Mouse (Mus musculus): ENCODE results near the gene Tnnc2. TPM values are rescaled to one million over a fixed set of nuclear protein-coding genes. Genes with fewer than 3 reads are reported as not detected.
"Not testable (repeated sequence)": the region's sequence is repeated elsewhere in the genome, so short reads cannot be mapped to it uniquely, and the experiment has no call there.

Tnnc2 gene
- polyA plus RNA-seq, 1 experiment from 2014 or later: not detected

DNA sequence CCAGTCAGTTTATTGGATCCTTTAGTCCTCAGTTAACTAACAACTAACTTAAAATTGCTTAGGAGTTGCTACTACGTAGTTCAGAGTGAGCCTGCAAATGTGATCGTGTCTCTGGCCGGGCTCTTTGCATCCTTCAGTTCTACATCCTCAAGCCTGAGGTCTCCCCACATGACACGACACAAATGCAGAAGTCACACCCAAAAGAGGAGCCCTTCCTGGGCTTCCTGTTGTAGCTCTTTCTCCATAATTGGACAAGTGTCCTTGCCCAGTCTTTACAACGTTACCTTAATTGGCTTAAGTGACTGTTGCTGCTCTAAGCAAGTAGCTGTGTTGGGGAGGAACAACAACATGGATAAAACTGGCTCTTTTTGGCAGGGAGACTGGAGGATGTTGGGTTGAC is 35.6 kb upstream of the Tnnc2 start:
- Histone ChIP-seq H3K4me1 (peaks cover 12% of the 10 kb centered on the region), H3K27ac (replicated peaks) (no peak overlapping the region), H3K9me3 (no peaks in the 10 kb centered on the region), H3K4me3 (no peak overlapping the region), H3K27me3 (replicated peaks; ENCODE audit: low read depth, poor library complexity, severe bottlenecking) (no peaks in the 10 kb centered on the region), H3K36me3 (replicated peaks) (peaks cover 12% of the 10 kb centered on the region)
- WGBS: 87% methylated on average over 5 of the region's 5 CpGs
- no peak for DNase-seq (ENCODE audit: low spot score)

DNA sequence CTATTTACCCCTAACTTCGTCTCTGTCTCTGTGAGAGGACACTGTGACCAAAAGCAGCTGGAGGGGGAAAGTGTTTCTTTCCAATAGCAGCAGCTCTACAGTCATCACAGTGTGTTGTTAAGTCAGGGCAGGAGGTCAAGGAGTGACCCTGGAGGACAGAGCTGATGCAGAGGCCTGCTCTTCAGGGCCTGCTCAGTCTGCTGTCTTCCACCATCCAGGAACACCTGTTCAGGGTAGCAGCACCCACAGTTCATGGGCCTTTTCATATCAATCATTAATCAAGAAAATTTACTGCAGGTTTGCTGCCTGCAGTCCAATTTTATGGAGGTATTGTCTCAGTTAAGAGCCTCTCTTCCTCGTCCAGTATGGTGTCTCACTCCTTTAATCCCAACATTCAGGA is 33.8 kb upstream of the Tnnc2 start:
- Histone ChIP-seq H3K9me3 (no peaks in the 10 kb centered on the region), H3K4me1 (peaks cover 12% of the 10 kb centered on the region), H3K4me3 (no peak overlapping the region), H3K27me3 (replicated peaks; ENCODE audit: low read depth, poor library complexity, severe bottlenecking) (no peaks in the 10 kb centered on the region), H3K36me3 (replicated peaks) (peaks cover 17% of the 10 kb centered on the region), H3K27ac (replicated peaks) (no peak overlapping the region)
- no peak for DNase-seq (ENCODE audit: low spot score)
- WGBS: 53% methylated on average over 2 of the region's 2 CpGs

GRCm38 (mm10) chr2:164806614-164807013 is 26.8 kb upstream of the Tnnc2 start:
- H3K36me3 ChIP-seq (replicated peaks): peaks cover 27% of the 10 kb centered on the region
- no peak overlapping the region for H3K4me3 ChIP-seq
- WGBS: 75% methylated on average over 7 of the region's 7 CpGs
- DNase-seq (ENCODE audit: low spot score): no peak
- no peaks in the 10 kb centered on the region for H3K27me3 ChIP-seq (replicated peaks; ENCODE audit: low read depth, poor library complexity, severe bottlenecking)
- H3K9me3 ChIP-seq: no peaks in the 10 kb centered on the region
- H3K4me1 ChIP-seq: peaks cover 24% of the 10 kb centered on the region
- H3K27ac ChIP-seq (replicated peaks): no peak overlapping the region

GRCm38 (mm10) chr2:164805332-164805718 is 25.6 kb upstream of the Tnnc2 start:
- WGBS: 2% methylated on average over 21 of the region's 21 CpGs
- no peak for DNase-seq (ENCODE audit: low spot score)
- Histone ChIP-seq H3K27ac (replicated peaks) (peak overlapping the region; percentile 93), H3K4me3 (peak overlapping the region; percentile 90), H3K9me3 (no peaks in the 10 kb centered on the region), H3K4me1 (peaks cover 24% of the 10 kb centered on the region), H3K27me3 (replicated peaks; ENCODE audit: low read depth, poor library complexity, severe bottlenecking) (no peaks in the 10 kb centered on the region), H3K36me3 (replicated peaks) (peaks cover 40% of the 10 kb centered on the region)

- H3K4me1 ChIP-seq: peaks cover 24% of the 10 kb centered on the region
- H3K36me3 ChIP-seq (replicated peaks): peaks cover 46% of the 10 kb centered on the region
- H3K27ac ChIP-seq (replicated peaks): peak within 1 kb of the TSS; percentile 93
- DNase-seq (ENCODE audit: low spot score): peak; percentile 95
- peak within 1 kb of the TSS; percentile 90 for H3K4me3 ChIP-seq
- under 1% methylated on average over 47 of the region's 47 CpGs for WGBS
- no peaks in the 10 kb centered on the region for H3K9me3 ChIP-seq
- no peaks in the 10 kb centered on the region for H3K27me3 ChIP-seq (replicated peaks; ENCODE audit: low read depth, poor library complexity, severe bottlenecking)
These were observed 25.0 kb upstream of the Tnnc2 start, which contains the start of the genes Acot8 and Zswim3 for GRCm38 (mm10) chr2:164804533-164805331. Gene Acot8, minus strand, starts transcription at chr2:164804882. Gene Zswim3, plus strand, starts transcription at chr2:164805098.

- Histone ChIP-seq H3K36me3 (replicated peaks) (peaks cover 46% of the 10 kb centered on the region), H3K27me3 (replicated peaks; ENCODE audit: low read depth, poor library complexity, severe bottlenecking) (no peaks in the 10 kb centered on the region), H3K9me3 (no peaks in the 10 kb centered on the region), H3K4me1 (peaks cover 24% of the 10 kb centered on the region), H3K4me3 (peak overlapping the region; percentile 90), H3K27ac (replicated peaks) (peak overlapping the region; percentile 93; the same call in 1 of the 2 replicates)
- no peak for DNase-seq (ENCODE audit: low spot score)
- 63% methylated on average over 1 of the region's 1 CpGs for WGBS
These were observed 24.1 kb upstream of the Tnnc2 start for GRCm38 (mm10) chr2:164803921-164804313.

DNA sequence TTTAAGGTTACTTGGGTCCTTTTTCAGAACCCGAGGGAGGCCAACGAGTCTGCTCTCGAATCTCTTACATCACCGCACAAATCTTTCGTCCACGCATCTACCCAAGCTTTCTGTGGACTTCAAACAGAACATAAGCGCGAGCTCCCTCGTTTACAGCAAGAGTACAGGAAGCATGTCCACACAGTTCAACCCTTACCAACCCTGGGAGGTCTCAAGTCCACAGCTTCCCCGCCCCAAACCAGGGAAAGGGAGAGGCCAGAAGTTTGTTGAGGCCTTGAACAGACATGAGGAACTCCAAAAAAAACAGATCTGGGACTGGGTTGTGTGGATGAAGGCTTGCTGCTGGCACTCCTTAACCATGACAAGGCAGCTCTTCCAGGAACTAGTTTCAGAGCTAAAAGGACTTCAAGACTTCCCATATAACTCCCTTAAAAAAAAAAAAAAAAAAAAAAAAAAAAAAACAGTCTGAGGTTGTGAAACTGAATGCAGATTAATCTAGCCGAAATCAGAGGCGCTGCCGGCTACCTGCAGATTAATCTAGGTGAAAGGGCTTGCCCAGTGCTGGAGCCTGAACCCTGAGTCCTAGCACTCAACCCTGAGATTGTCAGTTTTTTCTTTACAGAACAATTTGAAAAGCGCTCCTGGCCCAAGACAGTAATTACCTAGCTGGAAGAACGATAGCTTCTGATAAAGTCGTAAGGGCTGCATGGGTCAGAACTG is 23.6 kb upstream of the Tnnc2 start:
- no peaks in the 10 kb centered on the region for H3K27me3 ChIP-seq (replicated peaks; ENCODE audit: low read depth, poor library complexity, severe bottlenecking)
- peaks cover 24% of the 10 kb centered on the region for H3K4me1 ChIP-seq
- H3K9me3 ChIP-seq: no peaks in the 10 kb centered on the region
- peaks cover 46% of the 10 kb centered on the region for H3K36me3 ChIP-seq (replicated peaks)
- peak overlapping the region; percentile 90 for H3K4me3 ChIP-seq
- DNase-seq (ENCODE audit: low spot score): no peak
- WGBS: 91% methylated on average over 16 of the region's 16 CpGs
- H3K27ac ChIP-seq (replicated peaks): no peak overlapping the region

- no peak for DNase-seq (ENCODE audit: low spot score)
- H3K27ac ChIP-seq (replicated peaks): no peak overlapping the region
- WGBS: 90% methylated on average over 13 of the region's 13 CpGs
- H3K4me1 ChIP-seq: peaks cover 13% of the 10 kb centered on the region
- H3K36me3 ChIP-seq (replicated peaks): peaks cover 73% of the 10 kb centered on the region
- H3K27me3 ChIP-seq (replicated peaks; ENCODE audit: low read depth, poor library complexity, severe bottlenecking): no peaks in the 10 kb centered on the region
- no peak overlapping the region for H3K4me3 ChIP-seq
- no peaks in the 10 kb centered on the region for H3K9me3 ChIP-seq
These were observed 20.7 kb upstream of the Tnnc2 start for GRCm38 (mm10) chr2:164800252-164801004.

DNA sequence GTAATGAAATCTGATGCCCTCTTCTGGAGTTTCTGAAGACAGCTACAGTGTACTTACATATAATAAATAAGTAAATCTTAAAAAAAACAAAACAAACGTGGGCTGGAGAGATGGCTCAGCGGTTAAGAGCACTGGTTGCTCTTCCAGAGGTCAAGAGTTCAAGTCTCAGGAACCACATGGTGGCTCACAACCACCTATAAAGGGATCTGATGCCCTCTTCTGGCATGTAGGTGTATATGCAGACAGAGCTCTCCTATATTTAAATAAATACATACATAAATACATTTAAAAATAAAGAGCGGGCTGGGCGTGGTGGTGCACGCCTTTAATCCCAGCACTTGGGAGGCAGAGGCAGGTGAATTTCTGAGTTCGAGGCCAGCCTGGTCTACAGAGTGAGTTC is 18.8 kb upstream of the Tnnc2 start:
- H3K4me3 ChIP-seq: not testable (repeated sequence)

DNA sequence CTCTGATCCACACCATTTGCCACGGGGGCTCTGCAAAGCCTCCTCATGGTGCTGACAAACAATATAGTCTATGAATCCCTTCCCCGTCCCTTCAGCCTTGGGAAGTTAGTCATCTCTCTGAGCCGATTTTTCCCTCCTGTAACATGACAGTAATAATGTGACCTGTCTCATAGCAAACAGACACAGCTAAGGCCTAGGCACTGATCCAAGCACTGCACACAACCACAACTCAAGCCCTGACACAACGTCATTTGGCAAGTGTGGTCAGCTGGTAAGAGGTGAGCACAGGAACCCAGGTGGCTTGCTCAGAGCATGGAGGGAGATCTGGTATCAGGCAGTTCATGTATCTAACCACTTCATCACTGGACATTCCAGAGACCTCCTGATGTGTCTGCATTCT is 16.1 kb upstream of the Tnnc2 start:
- DNase-seq (ENCODE audit: low spot score): no peak
- Histone ChIP-seq H3K4me1 (no peaks in the 10 kb centered on the region), H3K9me3 (no peaks in the 10 kb centered on the region), H3K27ac (replicated peaks) (no peak overlapping the region), H3K4me3 (no peak overlapping the region), H3K36me3 (replicated peaks) (peaks cover 90% of the 10 kb centered on the region), H3K27me3 (replicated peaks; ENCODE audit: low read depth, poor library complexity, severe bottlenecking) (no peaks in the 10 kb centered on the region)
- WGBS: 89% methylated on average over 4 of the region's 4 CpGs

More for the DNA sequence above, 18.8 kb upstream of the Tnnc2 start:
- H3K4me1 ChIP-seq; H3K27me3 ChIP-seq (replicated peaks; ENCODE audit: low read depth, poor library complexity, severe bottlenecking); H3K27ac ChIP-seq (replicated peaks); H3K9me3 ChIP-seq; DNase-seq (ENCODE audit: low spot score): not testable (repeated sequence)
- 85% methylated on average over 6 of the region's 6 CpGs for WGBS
- peaks cover 84% of the 10 kb centered on the region for H3K36me3 ChIP-seq (replicated peaks)

- no peak overlapping the region for H3K27ac ChIP-seq (replicated peaks)
- no peak overlapping the region for H3K4me3 ChIP-seq
- WGBS: 33% methylated on average over 5 of the region's 5 CpGs
- no peaks in the 10 kb centered on the region for H3K27me3 ChIP-seq (replicated peaks; ENCODE audit: low read depth, poor library complexity, severe bottlenecking)
- peak; percentile 81 for DNase-seq (ENCODE audit: low spot score)
- no peaks in the 10 kb centered on the region for H3K9me3 ChIP-seq
- peaks cover 84% of the 10 kb centered on the region for H3K36me3 ChIP-seq (replicated peaks)
- H3K4me1 ChIP-seq: no peaks in the 10 kb centered on the region
These were observed 14.5 kb upstream of the Tnnc2 start for GRCm38 (mm10) chr2:164794293-164794692.

- 91% methylated on average over 2 of the region's 2 CpGs for WGBS
- no peaks in the 10 kb centered on the region for H3K27me3 ChIP-seq (replicated peaks; ENCODE audit: low read depth, poor library complexity, severe bottlenecking)
- no peak for DNase-seq (ENCODE audit: low spot score)
- H3K27ac ChIP-seq (replicated peaks): no peak overlapping the region
- no peaks in the 10 kb centered on the region for H3K9me3 ChIP-seq
- peaks cover 3% of the 10 kb centered on the region for H3K4me1 ChIP-seq
- H3K4me3 ChIP-seq: no peak overlapping the region
- peaks cover 83% of the 10 kb centered on the region for H3K36me3 ChIP-seq (replicated peaks)
These were observed 14.0 kb upstream of the Tnnc2 start for GRCm38 (mm10) chr2:164793772-164794171.

Data from embryonic facial prominence, embryonic 10.5 days (tissue).